Mouse (Mus musculus): ENCODE data around the gene Pafah2.

DNA sequence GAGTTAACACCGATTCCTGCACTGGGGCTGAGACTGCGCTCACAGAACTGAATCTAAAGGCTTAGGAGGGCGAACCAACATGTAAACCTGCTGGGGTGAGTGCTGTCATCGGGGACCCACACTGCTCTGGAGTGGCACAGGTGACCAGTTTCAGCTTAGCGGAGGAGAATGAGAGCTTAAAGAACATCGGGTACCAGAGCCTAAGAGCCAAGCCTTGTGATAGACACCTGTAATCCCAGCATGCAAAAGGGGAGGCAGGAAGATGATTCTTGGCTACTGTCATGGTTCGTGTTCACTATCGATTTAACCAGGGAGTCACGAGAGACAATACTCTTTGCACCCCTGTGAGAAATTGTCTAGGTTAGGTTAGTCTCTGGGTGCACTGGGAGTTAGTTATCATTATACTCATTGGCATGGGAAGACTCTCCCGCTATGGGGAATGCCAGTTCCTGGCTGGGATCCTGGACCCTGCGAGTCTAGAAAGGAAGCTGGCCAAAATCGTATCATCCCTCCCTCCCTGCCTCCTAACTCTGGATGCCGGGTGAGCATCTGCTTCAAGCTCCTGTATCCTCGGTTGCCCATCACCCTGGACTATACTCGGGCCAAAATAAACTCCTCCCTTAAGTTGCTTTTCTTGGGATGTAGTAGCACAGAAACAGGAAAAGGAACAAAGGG, 36.7 kb downstream of the Pafah2 start:
- TF ChIP-seq CTCF (conservative IDR thresholded peaks at IDR 0.05; ENCODE audit: insufficient read depth, insufficient read length, low read depth, low read length) (no peak), POLR2A (IDR thresholded peaks at IDR 0.05; ENCODE audit: low read depth, low read length) (no peak)

Measured in kidney, adult 2 months (tissue).